Mouse (Mus musculus): Measurements from ENCODE around the gene Dnase1l1. TPM values are rescaled to one million over a fixed set of nuclear protein-coding genes. Genes with fewer than 3 reads are reported as not detected.

The Dnase1l1 gene
- polyA plus RNA-seq, 1 experiment from 2014 or later: 27.7 TPM

GRCm38 (mm10) chrX:74244614-74245083, 37.5 kb downstream of the Dnase1l1 start:
- Histone ChIP-seq H3K9me3 (ENCODE audit: low read length) (no peaks in the 10 kb centered on the region), H3K36me3 (ENCODE audit: insufficient read depth, low read length) (peaks cover 16% of the 10 kb centered on the region; the same call in 1 of the 2 replicates), H3K4me1 (ENCODE audit: insufficient read depth, low read depth, low read length) (no peaks in the 10 kb centered on the region), H3K4me3 (ENCODE audit: low read depth, low read length) (peak overlapping the region; percentile 43), H3K27ac (ENCODE audit: low read length) (peak overlapping the region; percentile 92), H3K4me2 (replicated peaks; ENCODE audit: low read depth, low read length) (peak overlapping the region; percentile 51), H3K9ac (replicated peaks; ENCODE audit: low read depth) (no peak overlapping the region), H3K27me3 (replicated peaks; ENCODE audit: insufficient read depth, low read length) (no peaks in the 10 kb centered on the region)
- no peak for TF ChIP-seq CTCF (IDR thresholded peaks at IDR 0.05)
- TF ChIP-seq EP300 (IDR thresholded peaks at IDR 0.05): no peak
- peak; percentile 92 for DNase-seq (ENCODE audit: low spot score)
- 0% methylated on average over 1 of the region's 3 CpGs for WGBS
- ATAC-seq: peak; percentile 50

- 34% methylated on average over 3 of the region's 3 CpGs for WGBS
Measured at GRCm38 (mm10) chrX:74243807-74244206, 38.3 kb downstream of the Dnase1l1 start.

GRCm38 (mm10) chrX:74243396-74243795, 38.7 kb downstream of the Dnase1l1 start:
- no peak overlapping the region for H3K4me3 ChIP-seq (ENCODE audit: low read depth, low read length)
- 0 out of 2 replicates have a peak overlapping the region, but pooled peaks have one; percentile 19 for H3K9ac ChIP-seq (replicated peaks; ENCODE audit: low read depth)
- 31% methylated on average over 2 of the region's 2 CpGs for WGBS

More at GRCm38 (mm10) chrX:74243807-74244206, 38.3 kb downstream of the Dnase1l1 start:
- Histone ChIP-seq H3K4me2 (replicated peaks; ENCODE audit: low read depth, low read length) (peak overlapping the region; percentile 51), H3K27ac (ENCODE audit: low read length) (peak overlapping the region; percentile 92), H3K27me3 (replicated peaks; ENCODE audit: insufficient read depth, low read length) (no peaks in the 10 kb centered on the region), H3K9me3 (ENCODE audit: low read length) (no peaks in the 10 kb centered on the region), H3K9ac (replicated peaks; ENCODE audit: low read depth) (0 out of 2 replicates have a peak overlapping the region, but pooled peaks have one; percentile 19), H3K4me3 (ENCODE audit: low read depth, low read length) (peak overlapping the region; percentile 43), H3K4me1 (ENCODE audit: insufficient read depth, low read depth, low read length) (no peaks in the 10 kb centered on the region), H3K36me3 (ENCODE audit: insufficient read depth, low read length) (peaks cover 16% of the 10 kb centered on the region; the same call in 1 of the 2 replicates)
- peak; percentile 64 for DNase-seq (ENCODE audit: low spot score)
- TF ChIP-seq EP300 (IDR thresholded peaks at IDR 0.05) (no peak), CTCF (IDR thresholded peaks at IDR 0.05) (no peak)
- ATAC-seq: peak; percentile 5; the same call in 1 of the 2 replicates

GRCm38 (mm10) chrX:74240332-74240731, 41.8 kb downstream of the Dnase1l1 start:
- Histone ChIP-seq H3K27ac (ENCODE audit: low read length) (no peak overlapping the region), H3K4me2 (replicated peaks; ENCODE audit: low read depth, low read length) (no peak overlapping the region), H3K9ac (replicated peaks; ENCODE audit: low read depth) (no peak overlapping the region), H3K4me1 (ENCODE audit: insufficient read depth, low read depth, low read length) (no peaks in the 10 kb centered on the region), H3K9me3 (ENCODE audit: low read length) (no peaks in the 10 kb centered on the region), H3K36me3 (ENCODE audit: insufficient read depth, low read length) (peaks cover 25% of the 10 kb centered on the region), H3K27me3 (replicated peaks; ENCODE audit: insufficient read depth, low read length) (no peaks in the 10 kb centered on the region), H3K4me3 (ENCODE audit: low read depth, low read length) (no peak overlapping the region)
- ATAC-seq (no peak), DNase-seq (ENCODE audit: low spot score) (no peak)
- no peak for TF ChIP-seq CTCF (IDR thresholded peaks at IDR 0.05)
- WGBS: 87% methylated on average over 4 of the region's 4 CpGs

More at GRCm38 (mm10) chrX:74243396-74243795, 38.7 kb downstream of the Dnase1l1 start:
- DNase-seq (ENCODE audit: low spot score): peak; percentile 73
- Histone ChIP-seq H3K9me3 (ENCODE audit: low read length) (no peaks in the 10 kb centered on the region), H3K4me1 (ENCODE audit: insufficient read depth, low read depth, low read length) (no peaks in the 10 kb centered on the region), H3K4me2 (replicated peaks; ENCODE audit: low read depth, low read length) (peak overlapping the region; percentile 51), H3K36me3 (ENCODE audit: insufficient read depth, low read length) (peaks cover 16% of the 10 kb centered on the region; the same call in 1 of the 2 replicates), H3K27me3 (replicated peaks; ENCODE audit: insufficient read depth, low read length) (no peaks in the 10 kb centered on the region), H3K27ac (ENCODE audit: low read length) (peak overlapping the region; percentile 92)
- ATAC-seq: peak; percentile 5; the same call in 1 of the 2 replicates
- TF ChIP-seq EP300 (IDR thresholded peaks at IDR 0.05): no peak

- Histone ChIP-seq H3K27me3 (replicated peaks; ENCODE audit: insufficient read depth, low read length) (no peaks in the 10 kb centered on the region), H3K4me2 (replicated peaks; ENCODE audit: low read depth, low read length) (no peak overlapping the region), H3K9ac (replicated peaks; ENCODE audit: low read depth) (no peak overlapping the region), H3K9me3 (ENCODE audit: low read length) (no peaks in the 10 kb centered on the region), H3K4me3 (ENCODE audit: low read depth, low read length) (no peak overlapping the region), H3K27ac (ENCODE audit: low read length) (no peak overlapping the region), H3K4me1 (ENCODE audit: insufficient read depth, low read depth, low read length) (no peaks in the 10 kb centered on the region), H3K36me3 (ENCODE audit: insufficient read depth, low read length) (peaks cover 9% of the 10 kb centered on the region)
- ATAC-seq (no peak), DNase-seq (ENCODE audit: low spot score) (no peak)
- WGBS: 88% methylated on average over 5 of the region's 5 CpGs
- TF ChIP-seq EP300 (IDR thresholded peaks at IDR 0.05): no peak
- TF ChIP-seq CTCF (IDR thresholded peaks at IDR 0.05): no peak
Measured at GRCm38 (mm10) chrX:74233196-74233595, 48.9 kb downstream of the Dnase1l1 start.

- Histone ChIP-seq H3K4me2 (replicated peaks; ENCODE audit: low read depth, low read length) (no peak overlapping the region), H3K4me3 (ENCODE audit: low read depth, low read length) (no peak overlapping the region), H3K9me3 (ENCODE audit: low read length) (no peaks in the 10 kb centered on the region), H3K36me3 (ENCODE audit: insufficient read depth, low read length) (peaks cover 9% of the 10 kb centered on the region), H3K27me3 (replicated peaks; ENCODE audit: insufficient read depth, low read length) (no peaks in the 10 kb centered on the region), H3K9ac (replicated peaks; ENCODE audit: low read depth) (no peak overlapping the region), H3K27ac (ENCODE audit: low read length) (no peak overlapping the region), H3K4me1 (ENCODE audit: insufficient read depth, low read depth, low read length) (no peaks in the 10 kb centered on the region)
- 53% methylated on average over 1 of the region's 1 CpGs for WGBS
- ATAC-seq (no peak), DNase-seq (ENCODE audit: low spot score) (no peak)
- no peak for TF ChIP-seq EP300 (IDR thresholded peaks at IDR 0.05)
- TF ChIP-seq CTCF (IDR thresholded peaks at IDR 0.05): no peak
Measured at GRCm38 (mm10) chrX:74230038-74230437, 52.1 kb downstream of the Dnase1l1 start.

Small RNA genes lying within 50 kb of the gene (microRNA-seq; reads per million reads assigned to microRNA genes)
- gene Mir7091: not detected
- gene Mir7092: not detected

Other genes with a start within 250 kb of the Dnase1l1 start
- gene Opn1mw, start 154.9 kb downstream of the Dnase1l1 start, polyA plus RNA-seq (2015; fragmentation: Nextera tagmentation; extraction: Ambion mirVana): not detected in 2 replicates
- 9.8 and 10.0 TPM in 2 replicates for gene Mecp2, start 147.0 kb downstream of the Dnase1l1 start, polyA plus RNA-seq (2015; fragmentation: Nextera tagmentation; extraction: Ambion mirVana)
- not detected in 2 replicates for gene Tex28, start 114.5 kb downstream of the Dnase1l1 start, polyA plus RNA-seq (2015; fragmentation: Nextera tagmentation; extraction: Ambion mirVana)
- gene Tktl1, start 105.1 kb downstream of the Dnase1l1 start, polyA plus RNA-seq (2015; fragmentation: Nextera tagmentation; extraction: Ambion mirVana): not detected in 2 replicates
- 171 and 179 TPM in 2 replicates for gene Flna, start 32.5 kb downstream of the Dnase1l1 start, polyA plus RNA-seq (2015; fragmentation: Nextera tagmentation; extraction: Ambion mirVana)
- 16.1 and 18.6 TPM in 2 replicates for gene Emd, start 27.6 kb downstream of the Dnase1l1 start, polyA plus RNA-seq (2015; fragmentation: Nextera tagmentation; extraction: Ambion mirVana)
- 661 and 759 TPM in 2 replicates for gene Rpl10, start 11.5 kb downstream of the Dnase1l1 start, polyA plus RNA-seq (2015; fragmentation: Nextera tagmentation; extraction: Ambion mirVana)
- gene Taz, start 425 bp downstream of the Dnase1l1 start, polyA plus RNA-seq (2015; fragmentation: Nextera tagmentation; extraction: Ambion mirVana): 82.7 and 84.9 TPM in 2 replicates
- 129 and 140 TPM in 2 replicates for gene Atp6ap1, start 14.8 kb upstream of the Dnase1l1 start, polyA plus RNA-seq (2015; fragmentation: Nextera tagmentation; extraction: Ambion mirVana)
- gene Gdi1, start 22.7 kb upstream of the Dnase1l1 start, polyA plus RNA-seq (2015; fragmentation: Nextera tagmentation; extraction: Ambion mirVana): 96.7 and 113 TPM in 2 replicates
- gene Fam50a, start 30.7 kb upstream of the Dnase1l1 start, polyA plus RNA-seq (2015; fragmentation: Nextera tagmentation; extraction: Ambion mirVana): 47.1 and 49.6 TPM in 2 replicates
- 1.6 and 1.7 TPM in 2 replicates for gene Plxna3, start 46.7 kb upstream of the Dnase1l1 start, polyA plus RNA-seq (2015; fragmentation: Nextera tagmentation; extraction: Ambion mirVana)
- gene Lage3, start 71.3 kb upstream of the Dnase1l1 start, polyA plus RNA-seq (2015; fragmentation: Nextera tagmentation; extraction: Ambion mirVana): 75.0 and 82.6 TPM in 2 replicates
- 53.0 and 56.2 TPM in 2 replicates for gene Ubl4a, start 90.9 kb upstream of the Dnase1l1 start, polyA plus RNA-seq (2015; fragmentation: Nextera tagmentation; extraction: Ambion mirVana)
- gene Slc10a3, start 91.0 kb upstream of the Dnase1l1 start, polyA plus RNA-seq (2015; fragmentation: Nextera tagmentation; extraction: Ambion mirVana): 25.0 and 25.6 TPM in 2 replicates
- gene Fam3a, start 110.9 kb upstream of the Dnase1l1 start, polyA plus RNA-seq (2015; fragmentation: Nextera tagmentation; extraction: Ambion mirVana): 36.9 and 42.9 TPM in 2 replicates
- gene Ikbkg, start 111.0 kb upstream of the Dnase1l1 start, polyA plus RNA-seq (2015; fragmentation: Nextera tagmentation; extraction: Ambion mirVana): 15.1 and 16.6 TPM in 2 replicates
- 24.9 and 27.6 TPM in 2 replicates for gene G6pdx, start 146.9 kb upstream of the Dnase1l1 start, polyA plus RNA-seq (2015; fragmentation: Nextera tagmentation; extraction: Ambion mirVana)
- not detected in 2 replicates for gene Gm6880, start 199.1 kb upstream of the Dnase1l1 start, polyA plus RNA-seq (2015; fragmentation: Nextera tagmentation; extraction: Ambion mirVana)